Mouse (Mus musculus): Measurements from ENCODE around the gene Chil6. TPM values are rescaled to one million over a fixed set of nuclear protein-coding genes. Genes with fewer than 3 reads are reported as not detected.

Gene Chil6
- polyA plus RNA-seq (2017; shearing (Covaris generic)): not detected

GRCm38 (mm10) chr3:106406082-106406481 lies at the start of gene Chil6:
TSS of gene Chil6 (minus strand) at chr3:106406182.

Other genes with a start within 250 kb of the Chil6 start
- gene Chil3, start 238.6 kb downstream of the Chil6 start, polyA plus RNA-seq (2017; shearing (Covaris generic)): not detected
- gene Chil4, start 186.7 kb downstream of the Chil6 start, polyA plus RNA-seq (2017; shearing (Covaris generic)): not detected
- 232 TPM for gene Dennd2d, start 76.2 kb upstream of the Chil6 start, polyA plus RNA-seq (2017; shearing (Covaris generic))
- 21.4 TPM for gene Dram2, start 141.6 kb upstream of the Chil6 start, polyA plus RNA-seq (2017; shearing (Covaris generic))
- gene Cept1, start 141.6 kb upstream of the Chil6 start, polyA plus RNA-seq (2017; shearing (Covaris generic)): 73.4 TPM